Mouse (Mus musculus): ENCODE data around the gene Syce1. TPM values are rescaled to one million over a fixed set of nuclear protein-coding genes. Genes with fewer than 3 reads are reported as not detected.
A peak's percentile ranks its signal among the peaks of the same experiment; 100 is the strongest.

Syce1 gene
- under 1 TPM in 1 of 2 experiments, not detected in 1; 0.40 TPM for total RNA-seq (2021)

- DNase-seq = no peak
Observed at GRCm38 (mm10) chr7:140787406-140788052, at the start of gene Syce1. TSS of gene Syce1 (minus strand) at chr7:140787852.

GRCm38 (mm10) chr7:140836243-140837115, 48.8 kb upstream of the Syce1 start:
- DNase-seq = peak; percentile 48 to 57

- no peak for DNase-seq
Observed at GRCm38 (mm10) chr7:140835758-140836087, 48.1 kb upstream of the Syce1 start.

GRCm38 (mm10) chr7:140834968-140835757, 47.5 kb upstream of the Syce1 start, which contains the start of gene Urah:
TSS of gene Urah (plus strand) at chr7:140835018.
- DNase-seq = no peak

GRCm38 (mm10) chr7:140833341-140833740, 45.7 kb upstream of the Syce1 start:
- DNase-seq = no peak

GRCm38 (mm10) chr7:140831447-140831846, 43.8 kb upstream of the Syce1 start:
- no peak for DNase-seq

- peak; percentile 45 to 57 for DNase-seq
Observed at GRCm38 (mm10) chr7:140828171-140828881, 40.7 kb upstream of the Syce1 start.

- DNase-seq = no peak
Observed at GRCm38 (mm10) chr7:140822731-140823130, 35.1 kb upstream of the Syce1 start.

GRCm38 (mm10) chr7:140821653-140822329, 34.1 kb upstream of the Syce1 start, which contains the start of gene Zfp941:
TSS of gene Zfp941 (minus strand) at chr7:140822178.
- peak in 1 of 2 experiments; percentile 36 for DNase-seq

GRCm38 (mm10) chr7:140821305-140821652, 33.6 kb upstream of the Syce1 start:
- DNase-seq = no peak

GRCm38 (mm10) chr7:140820173-140820572, 32.5 kb upstream of the Syce1 start:
- no peak for DNase-seq

GRCm38 (mm10) chr7:140812850-140813249, 25.2 kb upstream of the Syce1 start:
- DNase-seq = no peak

- peak in 1 of 2 experiments; percentile 35 for DNase-seq
Observed at GRCm38 (mm10) chr7:140811714-140812113, 24.1 kb upstream of the Syce1 start.

- DNase-seq = no peak
Observed at GRCm38 (mm10) chr7:140810496-140810895, 22.8 kb upstream of the Syce1 start.

GRCm38 (mm10) chr7:140805704-140806103, 18.1 kb upstream of the Syce1 start:
- DNase-seq = peak; percentile 30 to 43

- no peak for DNase-seq
Observed at GRCm38 (mm10) chr7:140802629-140803028, 15.0 kb upstream of the Syce1 start.

GRCm38 (mm10) chr7:140798212-140798611, 10.6 kb upstream of the Syce1 start:
- no peak for DNase-seq

GRCm38 (mm10) chr7:140797619-140798018, 10.0 kb upstream of the Syce1 start:
- DNase-seq = no peak

GRCm38 (mm10) chr7:140793541-140793940, 5.9 kb upstream of the Syce1 start:
- DNase-seq = no peak

GRCm38 (mm10) chr7:140788053-140788435, 392 bp upstream of the Syce1 start:
- no peak for DNase-seq

- no peak for DNase-seq
Observed at GRCm38 (mm10) chr7:140780548-140780947, 7.1 kb downstream of the Syce1 start.
